Mouse (Mus musculus) CH12.LX (cell line): ENCODE data around the gene Pdyn.

Source experiments
- CTCF ChIP-seq, 2 experiments: IDR thresholded peaks in 1 of 2; conservative IDR thresholded peaks in 1 of 2; 2 replicates each; pipeline ENCODE4 v1.5.1; 2011 to 2012; ENCODE audit warnings: low read depth in 2 of 2, low read length in 2 of 2, improper control_type of control experiment in 1 of 2, inconsistent platforms in 1 of 2, mild to moderate bottlenecking in 1 of 2, moderate library complexity in 1 of 2
- POLR2A ChIP-seq: IDR thresholded peaks from 2 replicates; pipeline ENCODE4 v1.6.1; 2011; ENCODE audit warnings: low read depth, mild to moderate bottlenecking, improper control_type of control experiment, low read length

DNA sequence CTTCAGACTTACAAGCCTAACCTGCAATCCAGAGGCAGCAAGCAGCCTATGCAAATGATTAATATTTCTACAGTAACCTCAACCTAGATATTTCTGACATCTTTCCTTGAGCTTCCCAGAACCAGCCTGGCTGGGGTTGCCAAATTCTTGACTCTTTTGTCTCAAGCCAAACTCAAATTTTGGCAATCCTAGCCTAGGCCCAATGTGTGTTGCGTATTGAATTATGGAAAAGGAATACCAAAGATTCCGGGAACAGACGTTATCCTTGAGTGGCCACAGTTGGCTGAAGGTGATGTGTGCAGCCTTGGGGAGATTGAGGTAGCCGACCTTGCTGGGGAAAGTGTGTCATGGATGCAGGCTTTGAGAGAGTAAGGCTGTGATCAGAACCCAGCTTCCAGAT lies 40.8 kb downstream of the Pdyn start:
- TF ChIP-seq CTCF (conservative IDR thresholded peaks at IDR 0.05 in 1 of 2, IDR thresholded peaks at IDR 0.05 in 1 of 2; ENCODE audit: low read depth in 2 of 2, low read length in 2 of 2) (no peak), POLR2A (no peak)
